Mouse (Mus musculus) bone marrow macrophage, adult 2 months (primary cell): ENCODE measurements around the gene Ppp6r2.

Source experiments
- CTCF ChIP-seq: IDR thresholded peaks from 2 replicates; pipeline ENCODE4 v1.5.1; 2012; ENCODE audit warnings: low read depth, mild to moderate bottlenecking, low read length, moderate library complexity
- POLR2A ChIP-seq: IDR thresholded peaks from 2 replicates; pipeline ENCODE4 v1.6.1; 2012; ENCODE audit warnings: mild to moderate bottlenecking, low read depth, low read length, borderline replicate concordance

DNA sequence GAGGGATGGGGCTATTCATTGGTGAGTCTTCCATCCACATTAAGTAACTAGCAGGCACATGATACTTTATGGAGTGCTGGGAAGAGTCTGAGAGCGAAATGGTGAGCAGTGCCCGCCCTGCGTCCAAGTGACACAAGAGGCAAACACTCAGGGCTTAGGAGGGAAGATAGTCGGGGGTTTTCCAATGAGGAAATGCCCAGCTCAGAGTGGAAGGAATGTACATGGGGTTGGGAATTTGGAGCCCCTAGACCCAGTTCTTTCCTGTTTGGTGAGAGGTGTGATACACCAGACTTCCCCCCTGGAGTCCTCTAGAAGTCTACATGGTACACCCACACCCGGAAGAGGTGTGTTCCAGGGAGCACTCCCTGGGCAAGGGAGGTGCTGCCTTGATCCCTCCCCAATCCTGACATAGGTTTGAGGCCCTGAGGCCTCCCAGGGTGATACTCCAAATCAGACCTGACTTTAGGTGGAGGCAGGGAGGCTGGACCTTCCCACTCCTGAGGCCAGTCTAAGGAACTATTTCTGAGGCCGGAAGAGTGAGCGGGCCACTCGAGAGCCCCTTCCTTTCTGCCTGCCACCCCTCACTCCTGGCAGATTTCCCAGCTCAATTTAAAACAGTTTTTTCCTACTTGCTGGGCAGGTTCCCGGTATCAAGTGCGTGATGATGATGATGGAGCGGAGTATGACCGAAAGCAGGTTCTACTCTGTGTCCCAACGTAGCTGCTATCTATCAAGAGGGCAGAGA, 35.8 kb upstream of the Ppp6r2 start:
- no peak for TF ChIP-seq POLR2A
- TF ChIP-seq CTCF: no peak
